Mouse (Mus musculus) duodenum, adult 2 months (tissue): ENCODE results near the gene Zfp780b. TPM values are rescaled to one million over a fixed set of nuclear protein-coding genes. Genes with fewer than 3 reads are reported as not detected.

Source experiments
- polyA plus RNA-seq: library from polyadenylated mRNA; depleted of rRNA; stranded (reverse); fragments of >200 nt; gene quantifications from 2 replicates; pipeline ENCODE4 v1.2.3, GENCODE M21; 2012; ENCODE audit warnings: low replicate concordance; rRNA removed

The Zfp780b gene
- polyA plus RNA-seq, result 0.11 and 0.21 TPM in 2 replicates

GRCm38 (mm10) chr7:27978683-27979528 lies at the start of gene Zfp780b:
Zfp780b (minus strand) TSS chr7:27979171.

GRCm38 (mm10) chr7:28013549-28014444 lies 34.8 kb upstream of the Zfp780b start, which contains the start of gene Zfp850:
Zfp850 (minus strand) TSS chr7:28014115.

GRCm38 (mm10) chr7:27928818-27929695 lies 49.9 kb downstream of the Zfp780b start, which contains the start of gene Zfp974:
Zfp974 (minus strand) TSS chr7:27929460.

Other genes with a start within 250 kb of the Zfp780b start
- 0.34 and 0.52 TPM in 2 replicates for gene Zfp60, start 247.8 kb downstream of the Zfp780b start, polyA plus RNA-seq
- gene Zfp626, start 172.0 kb downstream of the Zfp780b start, polyA plus RNA-seq, result 0.07 and 0.08 TPM in 2 replicates
- gene Zfp59, start 140.6 kb downstream of the Zfp780b start, polyA plus RNA-seq, result 0.09 TPM in 1 of 2 replicates, not detected in the other
- gene Zfp607a, start 121.6 kb downstream of the Zfp780b start, polyA plus RNA-seq, result 0.08 and 0.18 TPM in 2 replicates
- gene Zfp974, start 49.7 kb downstream of the Zfp780b start, polyA plus RNA-seq, result 0.06 and 0.16 TPM in 2 replicates
- gene Zfp850, start 34.9 kb upstream of the Zfp780b start, polyA plus RNA-seq, result 0.07 and 0.09 TPM in 2 replicates
- gene Psmc4, start 70.9 kb upstream of the Zfp780b start, polyA plus RNA-seq, result 57.1 and 64.0 TPM in 2 replicates
- 1,470 and 3,417 TPM in 2 replicates for gene Fcgbp, start 92.1 kb upstream of the Zfp780b start, polyA plus RNA-seq
- 0.05 and 0.14 TPM in 2 replicates for gene 9530053A07Rik, start 150.3 kb upstream of the Zfp780b start, polyA plus RNA-seq
- gene Fbl, start 190.5 kb upstream of the Zfp780b start, polyA plus RNA-seq, result 11.8 and 16.2 TPM in 2 replicates
- 35.8 and 47.2 TPM in 2 replicates for gene Dyrk1b, start 200.3 kb upstream of the Zfp780b start, polyA plus RNA-seq